Mouse (Mus musculus): ENCODE measurements around the gene Pip4k2a. TPM values are rescaled to one million over a fixed set of nuclear protein-coding genes. Genes with fewer than 3 reads are reported as not detected.

Gene Pip4k2a
- total and polyA plus RNA-seq, 3 experiments: 33.9 to 102 (median 72.3) TPM

GRCm38 (mm10) chr2:18997387-18997971 is 447 bp downstream of the Pip4k2a start:
- peak overlapping the region; percentile 97 for H3K4me3 ChIP-seq (ENCODE audit: low read depth, low read length)
- no peaks in the 10 kb centered on the region for H3K36me3 ChIP-seq (replicated peaks)
- H3K4me1 ChIP-seq (ENCODE audit: insufficient read depth, low read depth, low read length): peaks cover 61% of the 10 kb centered on the region
- H3K27me3 ChIP-seq (ENCODE audit: insufficient read depth, low read length): no peaks in the 10 kb centered on the region
- DNase-seq (ENCODE audit: low spot score): peak; percentile 42
- no peak for TF ChIP-seq CTCF (IDR thresholded peaks at IDR 0.05; ENCODE audit: low read depth, low read length)
- no peak for TF ChIP-seq POLR2AphosphoS5 (IDR thresholded peaks at IDR 0.05; ENCODE audit: insufficient replicate concordance, low read depth, low read length)
- TF ChIP-seq GATA1 (IDR thresholded peaks at IDR 0.05; ENCODE audit: borderline replicate concordance, low read length): no peak
- TF ChIP-seq GATA2 (IDR thresholded peaks at IDR 0.05; ENCODE audit: borderline replicate concordance, low read depth, low read length): no peak
- TF ChIP-seq TAL1 (conservative IDR thresholded peaks at IDR 0.05; ENCODE audit: low read depth, low read length): no peak
- no peak for ATAC-seq (ENCODE audit: extremely low read depth, insufficient number of reproducible peaks, low FRiP score, poor library complexity, severe bottlenecking)
- H3K9me3 ChIP-seq (replicated peaks): no peaks in the 10 kb centered on the region

- Histone ChIP-seq H3K9me3 (replicated peaks) (0 out of 2 replicates have a peak, but pooled peaks cover 2% of the 10 kb centered on the region), H3K27me3 (ENCODE audit: insufficient read depth, low read length) (no peaks in the 10 kb centered on the region), H3K4me3 (ENCODE audit: low read depth, low read length) (peak overlapping the region; percentile 97), H3K36me3 (replicated peaks) (peaks cover 1% of the 10 kb centered on the region), H3K4me1 (ENCODE audit: insufficient read depth, low read depth, low read length) (peaks cover 66% of the 10 kb centered on the region)
- DNase-seq (ENCODE audit: low spot score) (no peak), ATAC-seq (ENCODE audit: extremely low read depth, insufficient number of reproducible peaks, low FRiP score, poor library complexity, severe bottlenecking) (no peak)
- TF ChIP-seq POLR2AphosphoS5 (IDR thresholded peaks at IDR 0.05; ENCODE audit: insufficient replicate concordance, low read depth, low read length) (no peak), TAL1 (conservative IDR thresholded peaks at IDR 0.05; ENCODE audit: low read depth, low read length) (no peak), CTCF (IDR thresholded peaks at IDR 0.05; ENCODE audit: low read depth, low read length) (no peak), GATA2 (IDR thresholded peaks at IDR 0.05; ENCODE audit: borderline replicate concordance, low read depth, low read length) (no peak), GATA1 (IDR thresholded peaks at IDR 0.05; ENCODE audit: borderline replicate concordance, low read length) (no peak)
Observed at GRCm38 (mm10) chr2:18996451-18997211, 1.3 kb downstream of the Pip4k2a start.

GRCm38 (mm10) chr2:18992512-18993510 is 5.1 kb downstream of the Pip4k2a start:
- ATAC-seq (ENCODE audit: extremely low read depth, insufficient number of reproducible peaks, low FRiP score, poor library complexity, severe bottlenecking) (peak; percentile 79), DNase-seq (ENCODE audit: low spot score) (no peak)
- Histone ChIP-seq H3K36me3 (replicated peaks) (peaks cover 10% of the 10 kb centered on the region), H3K9me3 (replicated peaks) (0 out of 2 replicates have a peak, but pooled peaks cover 7% of the 10 kb centered on the region), H3K27me3 (ENCODE audit: insufficient read depth, low read length) (no peaks in the 10 kb centered on the region), H3K4me1 (ENCODE audit: insufficient read depth, low read depth, low read length) (peaks cover 58% of the 10 kb centered on the region), H3K4me3 (ENCODE audit: low read depth, low read length) (peak overlapping the region; percentile 28; the same call in 1 of the 2 replicates)
- TF ChIP-seq GATA1 (IDR thresholded peaks at IDR 0.05; ENCODE audit: borderline replicate concordance, low read length) (no peak), TAL1 (conservative IDR thresholded peaks at IDR 0.05; ENCODE audit: low read depth, low read length) (peak; percentile 89)

- TF ChIP-seq GATA1 (IDR thresholded peaks at IDR 0.05; ENCODE audit: borderline replicate concordance, low read length) (no peak), GATA2 (IDR thresholded peaks at IDR 0.05; ENCODE audit: borderline replicate concordance, low read depth, low read length) (no peak), CTCF (IDR thresholded peaks at IDR 0.05; ENCODE audit: low read depth, low read length) (no peak), TAL1 (conservative IDR thresholded peaks at IDR 0.05; ENCODE audit: low read depth, low read length) (no peak), POLR2AphosphoS5 (IDR thresholded peaks at IDR 0.05; ENCODE audit: insufficient replicate concordance, low read depth, low read length) (no peak)
- ATAC-seq (ENCODE audit: extremely low read depth, insufficient number of reproducible peaks, low FRiP score, poor library complexity, severe bottlenecking): peak; percentile 11; the same call in 1 of the 2 replicates
- peaks cover 71% of the 10 kb centered on the region for H3K4me1 ChIP-seq (ENCODE audit: insufficient read depth, low read depth, low read length)
- 0 out of 2 replicates have a peak, but pooled peaks cover 7% of the 10 kb centered on the region for H3K9me3 ChIP-seq (replicated peaks)
- no peaks in the 10 kb centered on the region for H3K27me3 ChIP-seq (ENCODE audit: insufficient read depth, low read length)
- peaks cover 23% of the 10 kb centered on the region for H3K36me3 ChIP-seq (replicated peaks)
- no peak for DNase-seq (ENCODE audit: low spot score)
- H3K4me3 ChIP-seq (ENCODE audit: low read depth, low read length): no peak overlapping the region
Observed at GRCm38 (mm10) chr2:18988885-18989284, 9.0 kb downstream of the Pip4k2a start.

GRCm38 (mm10) chr2:18985506-18985905 is 12.4 kb downstream of the Pip4k2a start:
- Histone ChIP-seq H3K4me3 (ENCODE audit: low read depth, low read length) (no peak overlapping the region), H3K9me3 (replicated peaks) (no peaks in the 10 kb centered on the region), H3K4me1 (ENCODE audit: insufficient read depth, low read depth, low read length) (peaks cover 65% of the 10 kb centered on the region), H3K27me3 (ENCODE audit: insufficient read depth, low read length) (no peaks in the 10 kb centered on the region), H3K36me3 (replicated peaks) (peaks cover 47% of the 10 kb centered on the region)
- TF ChIP-seq CTCF (IDR thresholded peaks at IDR 0.05; ENCODE audit: low read depth, low read length) (no peak), GATA1 (IDR thresholded peaks at IDR 0.05; ENCODE audit: borderline replicate concordance, low read length) (no peak), POLR2AphosphoS5 (IDR thresholded peaks at IDR 0.05; ENCODE audit: insufficient replicate concordance, low read depth, low read length) (no peak), TAL1 (conservative IDR thresholded peaks at IDR 0.05; ENCODE audit: low read depth, low read length) (no peak), GATA2 (IDR thresholded peaks at IDR 0.05; ENCODE audit: borderline replicate concordance, low read depth, low read length) (no peak)
- DNase-seq (ENCODE audit: low spot score): no peak
- ATAC-seq (ENCODE audit: extremely low read depth, insufficient number of reproducible peaks, low FRiP score, poor library complexity, severe bottlenecking): no peak

All from G1E (cell line).